Mouse (Mus musculus) gastrocnemius, postnatal 25 days (tissue): ENCODE results near the gene Adam19. TPM values are rescaled to one million over a fixed set of nuclear protein-coding genes. Genes with fewer than 3 reads are reported as not detected.

Experiments used
- DNase-seq: peaks from one replicate; pipeline ENCODE4 v3.0.0; 2022
- total RNA-seq, 2 experiments: library from RNA; stranded (reverse); gene quantifications; 1 replicate in 1 of 2; 2 replicates in 1 of 2; pipeline ENCODE4 v1.2.3; 2021

Adam19 gene
- total RNA-seq, 2 experiments from 2014 or later: 4.9 to 8.0 TPM

- DNase-seq: peak; percentile 76
Measured at GRCm38 (mm10) chr11:46102107-46102506, 46.3 kb downstream of the Adam19 start.

DNA sequence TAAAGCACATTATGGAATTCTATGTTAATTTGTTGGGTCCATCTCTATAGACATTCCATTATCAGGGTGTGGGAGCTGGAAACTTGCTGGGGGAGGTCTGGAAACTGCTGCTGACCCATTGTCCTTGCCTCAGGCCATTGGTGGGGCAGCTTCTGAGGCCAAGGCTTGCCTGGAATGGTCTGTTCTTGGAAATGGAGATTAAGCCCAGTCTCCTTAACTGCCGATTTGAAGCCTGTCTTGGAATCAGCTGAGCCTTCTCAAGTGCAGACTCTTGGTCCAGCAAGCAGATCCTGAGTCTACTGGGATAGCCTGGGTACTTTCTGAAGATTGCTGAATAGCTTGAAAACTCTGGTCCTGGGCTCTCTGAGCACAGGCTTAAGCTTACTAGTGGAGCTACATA, 51.3 kb downstream of the Adam19 start:
- no peak for DNase-seq

GRCm38 (mm10) chr11:46109206-46109605, 53.4 kb downstream of the Adam19 start:
- DNase-seq: no peak

GRCm38 (mm10) chr11:46110156-46110944, 54.6 kb downstream of the Adam19 start:
- no peak for DNase-seq

DNA sequence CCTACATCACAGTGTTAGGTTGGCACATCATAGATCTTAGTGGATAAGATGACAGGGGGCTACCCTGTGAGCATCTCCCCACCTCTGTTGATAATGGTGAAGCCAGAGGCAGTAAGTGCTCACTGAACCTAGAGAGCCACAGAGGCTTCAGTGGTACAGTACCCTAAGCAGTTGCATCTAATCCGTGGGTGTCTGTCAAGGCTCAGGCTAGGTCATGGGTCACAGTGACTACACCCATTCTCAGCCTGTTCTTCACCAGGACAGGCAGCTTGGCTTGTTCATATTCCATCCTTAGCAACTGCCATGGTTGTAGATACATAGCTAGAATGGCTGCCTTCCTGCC, 55.1 kb downstream of the Adam19 start:
- DNase-seq: no peak

DNA sequence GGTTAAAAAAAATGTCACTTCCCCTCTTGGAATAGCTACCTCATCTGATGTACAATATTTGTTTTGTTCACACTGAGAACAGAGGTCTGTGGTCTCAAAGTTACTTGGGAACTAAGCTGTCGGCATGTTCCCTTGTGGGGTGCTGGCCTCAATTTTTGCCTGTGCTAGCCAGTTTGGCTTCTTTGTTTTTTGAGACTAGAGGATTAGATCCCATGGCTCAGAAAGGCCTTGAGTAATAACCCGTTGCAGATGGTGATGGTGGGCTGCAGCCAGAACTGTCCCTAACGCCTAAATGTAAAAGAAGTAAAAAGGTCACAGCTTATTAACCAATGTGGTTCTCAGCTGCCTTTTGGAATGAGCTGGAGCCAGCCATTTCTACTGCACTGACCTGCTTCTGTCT, 57.4 kb downstream of the Adam19 start:
- DNase-seq: peak; percentile 59

DNA sequence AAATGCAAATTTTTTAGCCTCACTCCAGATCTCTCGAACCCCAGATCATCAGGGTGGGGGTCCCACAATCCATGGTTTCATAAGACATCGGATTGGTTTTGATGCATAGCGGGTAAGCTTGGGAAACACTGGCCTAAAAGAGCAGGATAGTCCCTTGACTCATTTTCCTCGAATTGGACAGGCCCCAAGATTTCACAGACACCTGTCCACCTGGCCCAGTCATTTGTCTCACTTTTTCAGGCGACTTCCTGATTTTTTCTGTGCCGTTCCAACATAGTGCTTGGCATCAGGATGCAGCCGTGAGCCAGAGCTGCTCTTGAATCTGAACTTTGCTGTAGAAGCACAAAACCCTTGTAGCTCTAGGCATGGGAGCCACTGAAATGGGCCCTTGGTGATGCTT, 58.4 kb downstream of the Adam19 start:
- DNase-seq: no peak

GRCm38 (mm10) chr11:46115011-46115410, 59.2 kb downstream of the Adam19 start:
- DNase-seq: no peak

GRCm38 (mm10) chr11:46115411-46116173, 59.8 kb downstream of the Adam19 start:
- DNase-seq: no peak

DNA sequence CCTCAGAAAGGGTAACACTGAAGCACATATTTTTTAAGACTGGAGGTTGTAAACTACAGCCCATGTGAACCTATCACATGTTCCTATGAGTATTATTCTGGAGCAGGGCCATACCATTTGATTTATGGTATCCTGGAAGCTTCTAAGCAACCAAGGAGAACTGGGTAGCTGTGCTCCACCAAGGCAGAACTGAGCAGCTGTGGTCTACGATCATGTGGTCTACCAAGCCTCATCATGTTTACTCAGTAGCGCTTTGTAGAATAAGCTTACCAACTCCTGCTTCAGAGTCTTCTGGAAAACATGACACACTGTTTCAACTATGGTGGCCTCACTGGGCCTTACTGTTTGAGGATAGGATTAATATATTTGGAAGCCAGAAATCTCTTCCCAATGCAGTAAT, 60.7 kb downstream of the Adam19 start:
- no peak for DNase-seq

DNA sequence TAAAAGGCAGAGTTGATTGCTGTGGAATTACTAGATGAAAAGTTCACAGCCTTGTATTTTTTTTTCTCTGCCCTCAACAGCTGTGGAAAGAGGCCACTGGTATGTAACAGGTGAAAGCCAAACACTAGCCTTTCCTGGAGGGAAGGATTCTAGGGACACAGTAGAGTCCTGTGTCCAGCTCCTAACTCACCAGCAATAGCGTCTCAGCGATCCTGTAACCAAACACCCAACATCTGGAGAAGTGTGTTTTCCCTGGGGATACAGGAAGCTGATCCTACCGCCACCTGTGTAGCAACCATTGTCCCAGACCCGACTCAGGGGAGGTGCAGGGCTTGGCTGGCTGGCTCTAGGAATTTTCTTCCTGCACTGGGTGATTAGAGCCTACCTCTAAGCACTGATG, 63.8 kb downstream of the Adam19 start:
- DNase-seq: peak; percentile 21

GRCm38 (mm10) chr11:46120084-46120483, 64.3 kb downstream of the Adam19 start:
- no peak for DNase-seq

- DNase-seq: no peak
Measured at GRCm38 (mm10) chr11:46121666-46122065, 65.9 kb downstream of the Adam19 start.

- DNase-seq: no peak
Measured at GRCm38 (mm10) chr11:46122875-46123274, 67.1 kb downstream of the Adam19 start.

GRCm38 (mm10) chr11:46123328-46123866, 67.6 kb downstream of the Adam19 start:
- DNase-seq: no peak

DNA sequence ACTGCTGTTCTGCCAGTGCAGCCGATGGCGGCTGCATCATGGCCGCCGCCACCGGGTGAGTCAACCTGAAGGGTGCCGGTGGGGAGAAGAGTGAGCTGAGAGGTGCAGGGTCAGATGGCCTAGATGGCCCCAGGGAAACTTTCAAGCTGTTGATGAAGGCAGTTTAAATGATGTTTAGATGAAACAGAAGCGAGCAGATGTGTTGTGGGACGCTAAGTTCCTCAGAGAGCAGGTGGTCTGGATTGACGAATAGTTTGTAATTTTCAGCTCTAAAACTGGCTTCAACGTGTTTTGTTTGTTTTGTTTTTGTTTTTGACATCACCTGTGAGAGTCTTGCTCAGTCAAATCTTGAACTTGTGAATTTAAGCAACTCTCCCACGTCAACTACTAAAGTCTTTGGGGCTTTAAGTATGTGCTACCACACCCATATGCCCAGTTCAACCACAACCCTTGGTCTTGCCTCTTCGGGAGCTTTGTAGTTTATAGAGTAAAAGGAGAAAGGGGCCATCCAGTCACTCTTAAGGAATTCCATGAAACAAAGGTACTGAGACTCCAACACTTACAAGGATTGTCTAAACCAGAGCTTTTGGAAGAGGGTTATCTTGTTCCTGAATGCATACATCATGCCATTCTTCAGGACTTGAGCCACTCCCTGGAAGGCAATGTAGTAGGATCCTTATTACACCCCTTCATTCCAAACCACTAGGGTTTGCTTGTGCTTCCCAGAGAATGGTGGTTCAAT, 69.5 kb downstream of the Adam19 start:
- no peak for DNase-seq

DNA sequence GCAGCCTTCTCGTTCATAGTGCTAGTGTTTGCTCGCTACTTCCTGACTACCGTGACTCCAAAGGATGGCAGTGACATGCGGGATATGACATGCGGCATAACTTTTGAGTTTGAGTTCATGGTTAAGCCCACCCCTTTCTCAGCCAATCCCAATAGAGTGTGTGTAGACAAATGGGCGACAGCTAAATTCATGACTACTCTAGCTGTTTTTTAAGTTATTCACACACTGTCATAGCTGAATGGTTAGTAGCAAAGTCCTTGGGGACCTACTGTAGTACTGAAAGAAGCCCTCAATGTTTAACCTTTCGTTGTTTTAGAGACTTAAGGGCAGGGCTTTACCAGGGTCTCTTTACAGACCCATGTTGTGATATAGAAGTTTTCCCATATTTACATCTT, 70.0 kb downstream of the Adam19 start:
- DNase-seq: no peak

DNA sequence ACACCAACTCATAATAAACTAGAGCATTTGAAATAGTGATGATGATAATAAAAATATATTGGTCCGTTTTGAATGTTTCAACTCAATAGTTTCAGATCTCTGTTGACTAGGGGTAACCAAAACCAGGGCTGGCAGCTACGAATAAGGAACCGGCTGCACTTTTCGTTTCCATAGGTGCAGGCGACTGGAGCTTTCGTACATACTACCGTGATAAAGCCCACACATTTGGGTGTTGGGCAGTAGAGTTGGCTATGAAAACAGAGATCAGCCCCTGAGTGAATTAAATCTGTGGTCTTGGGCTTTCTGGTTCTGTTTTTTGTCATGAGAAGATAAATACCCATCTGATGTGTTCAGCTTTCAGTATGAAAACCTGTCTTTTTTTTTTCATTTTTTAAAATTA, 70.5 kb downstream of the Adam19 start:
- no peak for DNase-seq

DNA sequence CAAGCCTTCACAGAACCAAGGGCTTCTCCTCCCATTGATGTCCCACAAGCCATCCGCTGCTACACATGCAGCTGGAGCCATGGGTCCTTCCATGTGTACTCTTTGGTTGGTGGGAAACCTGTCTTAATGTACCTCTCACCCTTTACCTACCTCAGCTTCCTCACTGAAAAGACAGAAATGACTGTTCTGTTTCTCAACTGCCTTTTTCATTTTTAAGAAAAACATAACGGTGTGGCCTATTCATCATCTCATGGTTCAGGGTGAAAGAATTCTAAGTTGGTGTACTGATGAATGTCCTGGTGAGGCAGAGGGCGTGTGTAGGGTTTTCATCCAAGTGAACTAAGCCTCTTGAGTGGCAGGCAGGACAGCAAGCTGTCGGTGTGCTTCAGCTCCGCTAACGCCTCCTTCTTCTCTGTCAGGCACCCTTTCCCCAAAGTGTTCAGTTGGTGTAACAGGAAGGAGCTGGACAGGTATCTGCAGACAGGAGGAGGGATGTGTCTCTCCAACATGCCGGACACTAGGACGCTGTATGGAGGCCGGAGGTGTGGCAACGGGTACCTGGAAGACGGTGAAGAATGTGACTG, 71.1 kb downstream of the Adam19 start:
- no peak for DNase-seq

GRCm38 (mm10) chr11:46127621-46128547, 72.1 kb downstream of the Adam19 start:
- peak; percentile 85 for DNase-seq

DNA sequence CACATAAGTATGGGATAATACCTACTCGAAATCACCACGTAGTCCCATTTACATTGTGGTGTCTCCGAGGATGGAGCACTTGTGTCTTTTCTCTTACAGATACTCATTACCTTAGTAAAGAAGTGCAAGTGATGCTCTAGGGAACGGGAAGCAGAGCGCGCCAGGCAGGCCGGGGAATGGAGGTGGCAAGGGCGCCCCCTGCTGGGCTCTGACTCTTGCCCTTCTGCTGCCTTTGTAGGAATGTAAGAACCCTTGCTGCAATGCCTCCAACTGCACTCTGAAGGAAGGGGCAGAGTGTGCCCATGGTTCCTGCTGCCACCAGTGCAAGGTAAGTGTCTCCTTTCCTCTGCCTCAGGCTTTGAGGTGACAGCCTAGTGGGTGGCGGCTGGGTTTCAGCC, 72.8 kb downstream of the Adam19 start:
- peak; percentile 58 for DNase-seq
